Comparison of ENCODE assay signal across 18 mouse cellular contexts in the genomic region with DNA sequence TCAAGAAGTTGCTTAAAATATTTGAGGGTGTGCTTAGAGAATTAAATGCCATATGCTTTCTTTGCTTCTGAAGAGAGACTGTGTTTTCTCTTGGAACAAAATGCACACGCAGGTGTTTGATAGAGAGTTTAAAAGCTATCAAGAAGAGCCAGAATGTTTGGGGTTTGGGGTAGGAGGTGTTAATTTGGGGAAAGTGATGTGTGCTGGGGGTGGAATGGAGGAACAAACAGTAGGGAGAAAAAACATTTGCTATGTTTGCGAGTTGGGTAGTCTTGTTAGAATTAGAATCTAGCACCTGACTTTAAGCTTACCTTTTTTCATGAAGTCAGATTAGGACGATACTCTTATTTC.
DNase-seq lines count a peak whose midpoint lies in the region.
"Had no signal": no experiment of that assay in that cellular context is flagged by ENCODE, and none has a peak within 500 bp of the region (broad histone marks: within the 10 kb centered on the region; RNA-seq: fewer than 3 reads in every experiment).

No protein-coding gene starts in this region.

- DNase-seq in layer of hippocampus, adult 11-12 months (ENCODE audit: low spot score) = peak; percentile 35
- DNase-seq in layer of hippocampus, postnatal 25 days (ENCODE audit: extremely low spot score in 1 of 2, low spot score in 1 of 2) = no peak
- peak; percentile 35 for DNase-seq in right cerebral cortex, adult 18-20 months
- DNase-seq in right cerebral cortex, postnatal 4 days = no peak
- DNase-seq in brain, adult 2 months (ENCODE audit: low read depth, low spot score) = peak; percentile 80
- DNase-seq in telencephalon, adult 2 months (ENCODE audit: low read depth, low spot score) = peak; percentile 78
- no peak for DNase-seq in gastrocnemius, postnatal 4 days (ENCODE audit: low spot score in 2 of 2)
- DNase-seq: adrenal gland, postnatal 36 days; cerebellum, adult 11 months; cerebellum, adult 9-10 months; cerebellum, postnatal 36 days; gastrocnemius, postnatal 14 days; heart, postnatal 4 days; kidney, postnatal 10 days; liver; lung, adult 2 months; lung, postnatal 10 days; midbrain, embryonic 14.5 days had no signal

Comparison
In these comparisons a context has a peak if more than half of its experiments do, and no peak if none do; other contexts are left out.
1. DNase-seq: peak in layer of hippocampus, adult 11-12 months (single experiment), right cerebral cortex, adult 18-20 months (single experiment), brain, adult 2 months (single experiment) and telencephalon, adult 2 months (single experiment); none in layer of hippocampus, postnatal 25 days (0 of 2), right cerebral cortex, postnatal 4 days (single experiment) and gastrocnemius, postnatal 4 days (0 of 2).